Mouse (Mus musculus): ENCODE data around the gene Ahsg. TPM values are rescaled to one million over a fixed set of nuclear protein-coding genes. Genes with fewer than 3 reads are reported as not detected.

Gene Ahsg
- polyA plus RNA-seq, 1 experiment = not detected

DNA sequence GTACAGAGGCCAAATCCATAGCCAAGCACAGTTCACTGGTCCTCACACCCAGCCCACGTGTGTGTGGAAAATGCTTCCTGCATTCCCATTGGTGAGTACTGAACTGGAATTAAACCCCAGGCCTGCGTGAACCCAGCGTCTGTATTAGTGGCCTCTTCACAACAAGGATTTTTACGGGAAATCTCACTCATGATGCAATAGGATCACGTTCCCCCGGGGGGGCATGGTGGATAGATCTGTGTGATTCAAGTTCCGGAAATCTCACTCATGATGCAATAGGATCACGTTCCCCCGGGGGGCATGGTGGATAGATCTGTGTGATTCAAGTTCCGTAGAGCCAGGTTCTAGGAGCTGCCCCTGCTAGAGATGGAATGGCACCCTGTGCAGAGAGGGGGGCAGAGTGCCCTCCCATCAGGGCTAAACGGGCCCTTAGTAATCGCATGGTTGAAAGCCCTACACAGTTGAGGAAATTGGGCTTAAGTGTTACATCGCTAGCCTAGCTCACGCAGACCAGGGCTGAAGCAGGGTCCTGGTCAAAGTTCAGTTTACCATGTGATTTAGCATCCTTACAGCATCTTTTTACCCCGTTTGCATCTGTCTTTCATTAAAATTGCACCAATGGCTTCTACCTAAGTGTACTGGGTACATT, 27.7 kb downstream of the Ahsg start:
- H3K4me1 ChIP-seq (ENCODE audit: control insufficient read depth, insufficient read depth, low read length) = peaks cover 6% of the 10 kb centered on the region
- H3K9me3 ChIP-seq (replicated peaks; ENCODE audit: control insufficient read depth, insufficient read depth, low read length, poor library complexity, severe bottlenecking) = no peaks in the 10 kb centered on the region
- no peak overlapping the region for H3K9ac ChIP-seq (ENCODE audit: low read depth, poor library complexity, severe bottlenecking)
- no peaks in the 10 kb centered on the region for H3K36me3 ChIP-seq (ENCODE audit: control insufficient read depth, insufficient read depth, low read length, poor library complexity, severe bottlenecking)
- TF ChIP-seq CTCF (IDR thresholded peaks at IDR 0.05; ENCODE audit: low read depth, low read length) (no peak), EP300 (IDR thresholded peaks at IDR 0.05; ENCODE audit: insufficient read depth, low read depth, low read length) (no peak), POLR2A (IDR thresholded peaks at IDR 0.05; ENCODE audit: insufficient read depth, low read length) (no peak)
- H3K27me3 ChIP-seq (ENCODE audit: control insufficient read depth, insufficient read depth, low read length, poor library complexity, severe bottlenecking) = no peaks in the 10 kb centered on the region
- H3K27ac ChIP-seq (ENCODE audit: insufficient read depth, low read length) = no peak overlapping the region
- H3K4me3 ChIP-seq (ENCODE audit: low read depth, low read length) = no peak overlapping the region

- Histone ChIP-seq H3K27ac (ENCODE audit: insufficient read depth, low read length) (no peak overlapping the region), H3K9me3 (replicated peaks; ENCODE audit: control insufficient read depth, insufficient read depth, low read length, poor library complexity, severe bottlenecking) (no peaks in the 10 kb centered on the region), H3K27me3 (ENCODE audit: control insufficient read depth, insufficient read depth, low read length, poor library complexity, severe bottlenecking) (no peaks in the 10 kb centered on the region), H3K36me3 (ENCODE audit: control insufficient read depth, insufficient read depth, low read length, poor library complexity, severe bottlenecking) (no peaks in the 10 kb centered on the region), H3K4me1 (ENCODE audit: control insufficient read depth, insufficient read depth, low read length) (peaks cover 6% of the 10 kb centered on the region), H3K4me3 (ENCODE audit: low read depth, low read length) (no peak overlapping the region; the same call in 1 of the 2 replicates), H3K9ac (ENCODE audit: low read depth, poor library complexity, severe bottlenecking) (no peak overlapping the region)
- TF ChIP-seq EP300 (IDR thresholded peaks at IDR 0.05; ENCODE audit: insufficient read depth, low read depth, low read length) (peak; percentile 63), POLR2A (IDR thresholded peaks at IDR 0.05; ENCODE audit: insufficient read depth, low read length) (no peak)
Observed at GRCm38 (mm10) chr16:22919971-22920854, 29.1 kb downstream of the Ahsg start.

GRCm38 (mm10) chr16:22921761-22922160, 30.7 kb downstream of the Ahsg start:
- no peak overlapping the region for H3K27ac ChIP-seq (ENCODE audit: insufficient read depth, low read length)
- no peaks in the 10 kb centered on the region for H3K27me3 ChIP-seq (ENCODE audit: control insufficient read depth, insufficient read depth, low read length, poor library complexity, severe bottlenecking)
- no peak overlapping the region for H3K4me3 ChIP-seq (ENCODE audit: low read depth, low read length)
- H3K36me3 ChIP-seq (ENCODE audit: control insufficient read depth, insufficient read depth, low read length, poor library complexity, severe bottlenecking) = no peaks in the 10 kb centered on the region
- peaks cover 6% of the 10 kb centered on the region for H3K4me1 ChIP-seq (ENCODE audit: control insufficient read depth, insufficient read depth, low read length)
- no peak overlapping the region for H3K9ac ChIP-seq (ENCODE audit: low read depth, poor library complexity, severe bottlenecking)
- H3K9me3 ChIP-seq (replicated peaks; ENCODE audit: control insufficient read depth, insufficient read depth, low read length, poor library complexity, severe bottlenecking) = no peaks in the 10 kb centered on the region
- TF ChIP-seq POLR2A (IDR thresholded peaks at IDR 0.05; ENCODE audit: insufficient read depth, low read length) (no peak), CTCF (IDR thresholded peaks at IDR 0.05; ENCODE audit: low read depth, low read length) (no peak), EP300 (IDR thresholded peaks at IDR 0.05; ENCODE audit: insufficient read depth, low read depth, low read length) (no peak)

DNA sequence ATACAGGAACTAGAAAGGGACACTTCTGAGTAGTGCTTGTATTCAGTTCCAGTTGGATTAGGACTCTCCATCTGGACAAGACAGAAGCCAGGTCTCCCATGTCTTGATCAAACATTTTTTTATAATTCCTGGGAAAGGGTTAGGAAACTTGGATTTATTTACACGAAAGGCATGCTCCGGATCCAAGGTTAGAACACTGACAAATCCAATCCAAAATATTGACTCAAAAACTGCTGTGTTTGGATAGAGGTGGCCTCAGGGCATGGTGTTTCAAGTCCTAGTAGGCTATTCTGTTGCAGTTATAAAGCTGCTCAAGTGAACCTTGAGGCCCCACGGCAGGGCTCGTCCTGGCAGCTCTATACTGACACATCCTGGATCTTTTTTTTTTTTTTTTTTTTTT, 31.4 kb downstream of the Ahsg start:
- Histone ChIP-seq H3K36me3 (ENCODE audit: control insufficient read depth, insufficient read depth, low read length, poor library complexity, severe bottlenecking) (no peaks in the 10 kb centered on the region), H3K4me3 (ENCODE audit: low read depth, low read length) (no peak overlapping the region)

GRCm38 (mm10) chr16:22929575-22929974, 38.5 kb downstream of the Ahsg start:
- no peak overlapping the region for H3K4me3 ChIP-seq (ENCODE audit: low read depth, low read length)
- H3K27me3 ChIP-seq (ENCODE audit: control insufficient read depth, insufficient read depth, low read length, poor library complexity, severe bottlenecking) = no peaks in the 10 kb centered on the region
- no peak overlapping the region for H3K27ac ChIP-seq (ENCODE audit: insufficient read depth, low read length)
- no peaks in the 10 kb centered on the region for H3K9me3 ChIP-seq (replicated peaks; ENCODE audit: control insufficient read depth, insufficient read depth, low read length, poor library complexity, severe bottlenecking)
- H3K4me1 ChIP-seq (ENCODE audit: control insufficient read depth, insufficient read depth, low read length) = no peaks in the 10 kb centered on the region
- no peak overlapping the region for H3K9ac ChIP-seq (ENCODE audit: low read depth, poor library complexity, severe bottlenecking)
- TF ChIP-seq CTCF (IDR thresholded peaks at IDR 0.05; ENCODE audit: low read depth, low read length) (no peak), EP300 (IDR thresholded peaks at IDR 0.05; ENCODE audit: insufficient read depth, low read depth, low read length) (no peak), POLR2A (IDR thresholded peaks at IDR 0.05; ENCODE audit: insufficient read depth, low read length) (no peak)
- no peaks in the 10 kb centered on the region for H3K36me3 ChIP-seq (ENCODE audit: control insufficient read depth, insufficient read depth, low read length, poor library complexity, severe bottlenecking)

More for the DNA sequence above, 31.4 kb downstream of the Ahsg start:
- TF ChIP-seq CTCF (IDR thresholded peaks at IDR 0.05; ENCODE audit: low read depth, low read length) (no peak), POLR2A (IDR thresholded peaks at IDR 0.05; ENCODE audit: insufficient read depth, low read length) (no peak), EP300 (IDR thresholded peaks at IDR 0.05; ENCODE audit: insufficient read depth, low read depth, low read length) (no peak)
- H3K4me1 ChIP-seq (ENCODE audit: control insufficient read depth, insufficient read depth, low read length) = peaks cover 6% of the 10 kb centered on the region
- no peak overlapping the region for H3K27ac ChIP-seq (ENCODE audit: insufficient read depth, low read length)
- no peaks in the 10 kb centered on the region for H3K27me3 ChIP-seq (ENCODE audit: control insufficient read depth, insufficient read depth, low read length, poor library complexity, severe bottlenecking)
- H3K9ac ChIP-seq (ENCODE audit: low read depth, poor library complexity, severe bottlenecking) = no peak overlapping the region
- no peaks in the 10 kb centered on the region for H3K9me3 ChIP-seq (replicated peaks; ENCODE audit: control insufficient read depth, insufficient read depth, low read length, poor library complexity, severe bottlenecking)

Measured in ES-Bruce4 (cell line).